Mouse (Mus musculus) bone marrow, adult 2 months (tissue): ENCODE measurements around the gene Cnih1. TPM values are rescaled to one million over a fixed set of nuclear protein-coding genes. Genes with fewer than 3 reads are reported as not detected.

Source experiments
- H3K27ac ChIP-seq: fragments of 200-500 bp; 2 replicates; pipeline ENCODE4 v1.5.1; 2012; ENCODE audit warnings: low read depth, mild to moderate bottlenecking, control low read depth, inconsistent platforms, low read length; ENCODE audit not compliant: control insufficient read depth, poor library complexity, insufficient read depth
- H3K4me1 ChIP-seq: fragments of 200-500 bp; 2 replicates; pipeline ENCODE4 v1.6.1; 2011; ENCODE audit warnings: low read length; ENCODE audit not compliant: control insufficient read depth, insufficient read depth
- H3K4me3 ChIP-seq: fragments of 200-500 bp; replicated peaks from 2 replicates; pipeline ENCODE3; 2011; ENCODE audit warnings: mild to moderate bottlenecking, low read depth, low read length, control low read depth; ENCODE audit not compliant: control insufficient read depth
- CTCF ChIP-seq: fragments of 200-500 bp; IDR thresholded peaks from 2 replicates; pipeline ENCODE4 v1.5.1; 2011; ENCODE audit warnings: low read length, control low read depth; ENCODE audit not compliant: control insufficient read depth, insufficient read depth
- POLR2A ChIP-seq: fragments of 200-500 bp; IDR thresholded peaks from 2 replicates; pipeline ENCODE4 v1.6.1; 2011; ENCODE audit warnings: low read depth, mild to moderate bottlenecking, control low read depth, low read length, borderline replicate concordance; ENCODE audit not compliant: control insufficient read depth
- WGBS: fragments of 180-500 bp; shearing (Covaris S2); methylation state at CpG from one replicate; pipeline ENCODE4 v1.1.7; 2018; 5-methylcytosine and 5-hydroxymethylcytosine counted together
- polyA plus RNA-seq: library from polyadenylated mRNA; stranded (reverse); fragments of >200 nt; gene quantifications from 2 replicates; pipeline ENCODE4 v1.2.4, GENCODE M21; 2011; ENCODE audit warnings: low replicate concordance; ENCODE audit not compliant: missing spikeins, insufficient read depth, insufficient read length

The Cnih1 gene
- 36.3 and 41.8 TPM in 2 replicates for polyA plus RNA-seq

DNA sequence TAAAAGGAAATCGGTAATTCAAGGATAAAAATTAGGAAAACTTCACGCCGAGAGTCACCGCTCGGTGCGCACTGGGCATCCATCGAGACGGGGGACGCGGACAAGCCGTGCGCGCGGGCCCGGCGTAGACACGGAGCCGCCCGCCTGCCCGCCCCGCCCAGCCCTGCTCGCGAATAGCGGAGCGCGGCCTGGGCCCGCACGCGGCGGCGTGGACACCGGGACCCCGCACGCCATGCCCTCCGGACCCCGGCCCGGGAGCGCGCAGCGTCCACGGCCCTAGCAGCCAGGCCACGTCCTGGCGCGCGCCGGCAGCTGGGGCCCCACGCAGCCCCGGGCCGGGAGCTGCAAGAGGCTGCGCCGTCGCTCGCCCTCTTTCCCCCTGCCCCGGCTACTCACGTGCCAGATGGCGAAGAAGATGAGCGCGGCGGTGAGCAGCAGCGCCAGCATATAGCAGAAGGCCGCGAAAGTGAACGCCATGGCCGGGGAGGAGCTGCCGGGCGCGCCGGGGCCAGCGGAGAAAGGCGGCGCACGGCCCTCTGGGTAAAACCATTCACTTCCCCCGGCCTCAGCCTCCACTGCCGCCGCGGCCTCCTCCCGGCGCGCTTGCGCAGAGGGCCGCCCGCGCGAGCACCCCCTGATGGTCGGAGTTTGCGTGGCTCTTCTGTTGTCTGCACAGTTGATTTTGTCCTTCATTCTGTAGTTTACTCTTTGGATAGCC, at the start of gene Cnih1:
Gene Cnih1, minus strand, starts transcription at position 625 of the 718 bp plus-strand sequence.
- TF ChIP-seq CTCF (peak; percentile 71), POLR2A (peak; percentile 56; the same call in 1 of the 2 replicates)
- Histone ChIP-seq H3K27ac (peak within 1 kb of the TSS; percentile 92), H3K4me1 (no peaks in the 10 kb centered on the region), H3K4me3 (peak within 1 kb of the TSS; percentile 83)
- WGBS: under 1% methylated on average over 84 of the region's 86 CpGs

GRCm38 (mm10) chr14:46832354-46833272, 44.4 kb upstream of the Cnih1 start:
- 9% methylated on average over 40 of the region's 40 CpGs for WGBS
- peak overlapping the region; percentile 91 for H3K4me3 ChIP-seq
- peak overlapping the region; percentile 79 for H3K27ac ChIP-seq
- H3K4me1 ChIP-seq: 0 out of 2 replicates have a peak, but pooled peaks cover 1% of the 10 kb centered on the region
- TF ChIP-seq POLR2A (no peak), CTCF (no peak)

GRCm38 (mm10) chr14:46831837-46832333, 43.7 kb upstream of the Cnih1 start, which contains the start of gene Cgrrf1:
Gene Cgrrf1, plus strand, starts transcription at chr14:46832125.
- H3K27ac ChIP-seq: peak within 1 kb of the TSS; percentile 79
- H3K4me3 ChIP-seq: peak within 1 kb of the TSS; percentile 91
- 0 out of 2 replicates have a peak, but pooled peaks cover 1% of the 10 kb centered on the region for H3K4me1 ChIP-seq
- TF ChIP-seq CTCF: no peak
- peak; percentile 89 for TF ChIP-seq POLR2A
- WGBS: under 1% methylated on average over 32 of the region's 32 CpGs

DNA sequence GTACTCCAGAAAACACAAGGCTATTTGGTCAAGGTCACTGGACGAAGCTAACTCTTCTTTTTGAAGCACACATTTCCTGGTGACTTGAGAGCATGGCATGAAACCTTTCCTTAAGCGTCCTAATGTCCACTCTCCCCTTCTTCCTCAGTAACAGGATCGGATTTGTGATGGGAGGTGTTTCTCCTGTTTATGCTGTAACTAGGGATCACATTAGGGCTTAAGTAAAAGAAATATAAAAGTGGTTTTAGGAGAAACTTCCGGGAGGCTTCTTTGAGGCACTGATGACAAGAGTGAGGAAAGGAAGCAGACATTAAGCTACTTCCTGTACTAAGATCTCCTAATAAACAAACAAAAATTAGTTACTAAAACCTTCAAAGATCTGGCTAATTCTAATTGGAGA, 43.1 kb upstream of the Cnih1 start:
- no peak overlapping the region; the same call in 1 of the 2 replicates for H3K27ac ChIP-seq
- peak overlapping the region; percentile 91 for H3K4me3 ChIP-seq
- H3K4me1 ChIP-seq: 0 out of 2 replicates have a peak, but pooled peaks cover 1% of the 10 kb centered on the region
- no peak for TF ChIP-seq CTCF
- no peak for TF ChIP-seq POLR2A
- WGBS: 1% methylated on average over 4 of the region's 4 CpGs

- TF ChIP-seq CTCF: no peak
- no peak for TF ChIP-seq POLR2A
- 55% methylated on average over 1 of the region's 1 CpGs for WGBS
- no peak overlapping the region for H3K4me3 ChIP-seq
- H3K4me1 ChIP-seq: no peaks in the 10 kb centered on the region; the same call in 1 of the 2 replicates
- H3K27ac ChIP-seq: no peak overlapping the region
Observed at GRCm38 (mm10) chr14:46827430-46827829, 39.2 kb upstream of the Cnih1 start.

- 78% methylated on average over 2 of the region's 2 CpGs for WGBS
- TF ChIP-seq CTCF (no peak), POLR2A (no peak)
- no peak overlapping the region for H3K4me3 ChIP-seq
- H3K4me1 ChIP-seq: no peaks in the 10 kb centered on the region; the same call in 1 of the 2 replicates
- H3K27ac ChIP-seq: no peak overlapping the region
Observed at GRCm38 (mm10) chr14:46823996-46824395, 35.8 kb upstream of the Cnih1 start.

- under 1% methylated on average over 65 of the region's 65 CpGs for WGBS
- H3K4me3 ChIP-seq: peak within 1 kb of the TSS; percentile 86
- TF ChIP-seq POLR2A (peak; percentile 88; the same call in 1 of the 2 replicates), CTCF (no peak)
Observed at GRCm38 (mm10) chr14:46821873-46822716, 33.9 kb upstream of the Cnih1 start, which contains the start of gene Gmfb. Gene Gmfb, minus strand, starts transcription at chr14:46822242.

More at GRCm38 (mm10) chr14:46821873-46822716, 33.9 kb upstream of the Cnih1 start, which contains the start of gene Gmfb:
- no peaks in the 10 kb centered on the region; the same call in 1 of the 2 replicates for H3K4me1 ChIP-seq
- H3K27ac ChIP-seq: peak within 1 kb of the TSS; percentile 98
